Mouse (Mus musculus): ENCODE measurements at regions not wholly inside any gene's neighbourhood (a gene's known extent, or its start where the extent isn't known, plus 50 kb on each side); places are given as distances from the start of the nearest gene placed in this dataset.

DNA sequence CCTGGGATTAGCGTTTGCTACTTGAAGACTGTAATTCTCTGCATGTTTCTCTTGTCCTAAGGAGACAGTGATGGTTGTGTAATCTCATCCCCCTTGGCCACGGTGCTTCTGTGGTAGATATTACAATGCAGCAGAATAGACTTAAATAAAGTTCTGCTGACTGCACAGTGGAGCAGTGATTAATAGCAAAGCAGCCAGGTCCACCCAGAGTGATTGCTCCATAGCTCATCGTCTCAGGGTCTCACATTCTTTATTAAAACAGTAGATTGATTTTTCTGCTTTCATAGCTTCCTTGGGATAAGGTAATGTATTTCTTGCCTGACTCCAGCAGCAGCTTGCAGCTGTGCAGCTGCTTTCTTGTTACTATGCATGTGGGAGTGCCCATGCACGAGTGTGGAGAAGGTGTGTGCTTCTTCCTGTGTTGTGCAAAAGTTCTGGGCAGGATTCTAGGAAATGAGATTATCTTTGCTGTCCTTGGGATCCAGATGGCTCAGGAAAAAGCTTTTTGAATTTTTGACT is 169.9 kb upstream of the Plppr1 start:
- DNase-seq (ENCODE audit: low spot score) = no peak

DNA sequence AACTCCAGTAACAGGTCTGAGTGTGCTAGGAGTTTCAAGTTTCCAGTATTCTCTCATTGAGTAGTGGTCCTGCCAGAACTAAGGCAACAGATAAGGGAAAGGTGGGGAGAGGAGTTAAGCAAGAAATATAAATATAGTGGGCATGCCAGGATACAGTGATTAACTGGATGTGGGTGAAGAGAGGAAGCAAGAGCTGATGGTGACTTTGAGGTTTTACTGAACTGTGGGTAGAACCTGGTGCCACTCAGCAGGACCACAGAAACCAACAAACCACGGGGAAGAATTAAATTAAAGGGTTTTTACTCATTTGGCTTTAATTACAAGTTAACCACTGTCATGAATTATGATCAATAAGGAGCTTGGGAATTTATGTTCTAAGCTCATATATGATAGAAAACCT is 154.5 kb upstream of the Plppr1 start:
- DNase-seq (ENCODE audit: low spot score) = no peak

DNA sequence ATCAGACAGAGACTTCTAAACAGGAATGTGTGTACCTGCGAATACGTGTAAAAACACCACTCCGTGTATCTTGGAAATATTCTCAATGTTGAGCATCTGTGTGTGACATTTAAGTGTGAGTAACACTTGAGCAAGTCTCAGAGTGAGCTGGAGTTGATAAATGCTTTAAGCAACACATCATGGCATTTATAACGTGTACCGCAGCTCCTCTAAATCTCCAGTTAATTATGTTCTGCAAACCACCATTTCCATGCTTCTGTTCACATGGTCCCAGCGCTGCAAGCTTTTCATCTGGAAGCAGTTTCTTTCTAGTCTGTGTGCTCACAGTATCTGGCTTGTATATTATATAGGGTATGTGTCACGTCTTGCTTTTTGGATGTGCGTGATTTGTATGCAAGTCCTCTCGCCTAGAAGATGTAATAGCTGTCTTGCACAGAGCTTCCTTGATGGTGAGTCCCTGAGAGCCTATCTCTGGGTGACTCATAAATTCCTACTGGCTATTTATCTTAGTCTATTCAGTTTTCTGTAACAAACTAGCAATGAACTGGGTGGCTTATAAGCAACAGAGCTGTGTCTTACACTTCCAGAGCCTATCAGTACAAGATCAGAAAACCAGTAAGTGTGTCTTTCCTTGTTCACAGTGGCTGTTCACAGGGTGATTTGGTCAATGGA is 153.7 kb upstream of the Plppr1 start:
- no peak for DNase-seq (ENCODE audit: low spot score)

DNA sequence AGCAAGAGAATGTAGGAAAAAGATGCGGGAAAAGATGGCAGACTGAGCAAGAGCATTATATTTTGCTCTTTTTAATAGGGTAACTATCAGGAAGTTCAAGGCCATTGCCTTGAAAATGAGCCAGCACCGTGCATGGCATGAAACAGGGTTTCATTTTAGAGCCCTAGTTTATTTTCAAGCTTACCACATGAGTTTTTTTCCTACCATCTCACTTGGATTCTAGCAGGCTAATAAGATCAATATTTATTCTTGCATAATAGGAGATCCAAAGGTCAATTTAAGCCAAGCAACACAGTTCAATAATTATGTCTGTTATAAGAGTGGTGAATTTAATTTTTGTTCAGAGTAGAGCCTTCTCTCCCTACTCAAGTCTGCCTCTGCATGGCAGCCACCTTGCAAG is 149.9 kb upstream of the Plppr1 start:
- no peak for DNase-seq (ENCODE audit: low spot score)

DNA sequence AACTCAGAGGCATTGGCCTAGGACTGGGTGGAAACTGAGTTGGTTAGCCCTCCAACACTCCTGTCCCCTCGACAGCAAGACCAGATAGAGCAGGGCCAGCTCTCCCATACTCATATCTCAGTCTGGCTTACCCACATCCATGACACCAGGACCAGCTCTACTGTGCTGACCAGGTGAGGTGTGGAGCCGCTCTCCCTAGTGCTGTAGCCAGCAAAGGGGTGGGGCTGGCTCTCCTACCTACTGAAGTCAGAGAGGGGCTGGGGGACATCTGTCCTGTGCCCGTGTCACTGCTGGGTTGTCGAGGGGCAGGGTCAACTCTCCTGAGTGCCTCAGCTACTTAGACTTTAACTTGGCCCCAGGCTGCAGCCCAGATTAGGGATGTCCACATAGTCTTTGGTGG is 145.8 kb upstream of the Plppr1 start:
- no peak for DNase-seq (ENCODE audit: low spot score)

DNA sequence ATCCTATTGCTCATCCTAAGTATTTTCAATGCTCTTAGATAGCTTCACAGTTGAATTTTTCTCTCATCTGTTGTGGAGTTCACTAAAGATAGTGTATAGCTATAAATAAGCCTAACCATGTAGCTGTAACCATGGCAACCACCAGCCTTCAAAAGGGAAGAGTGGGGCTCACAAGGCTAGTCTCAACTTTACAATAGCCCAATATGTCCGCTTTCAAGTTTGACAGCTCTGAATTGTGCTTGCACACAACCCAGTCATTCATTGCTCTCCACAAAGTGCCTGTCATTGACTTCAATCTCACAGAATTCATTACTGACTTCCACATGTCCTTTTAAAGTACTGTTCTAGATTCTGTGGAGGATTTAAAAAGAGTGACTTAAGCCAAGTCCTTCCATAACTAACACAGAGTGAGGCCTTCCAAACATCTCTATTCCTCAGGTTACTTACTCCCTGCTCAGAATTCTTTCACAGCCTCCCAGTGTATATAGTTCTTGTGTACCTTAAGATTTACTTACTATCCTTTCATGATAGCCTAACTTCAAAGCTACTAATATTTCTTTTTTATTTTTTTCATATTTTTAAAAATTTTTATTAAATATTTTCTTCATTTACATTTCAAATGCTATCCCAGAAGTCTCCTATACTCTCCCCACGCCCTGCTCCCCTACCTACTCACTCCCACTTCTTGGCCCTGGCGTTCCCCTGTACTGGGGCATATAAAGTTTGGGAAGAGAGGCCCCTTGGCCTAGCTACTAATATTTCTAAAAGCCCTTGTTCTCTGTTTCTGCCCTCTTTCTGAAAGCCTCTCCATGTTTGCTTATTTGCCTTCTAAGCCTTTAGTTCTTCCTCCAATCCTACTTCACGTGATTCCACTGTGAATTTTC is 134.3 kb upstream of the Plppr1 start:
- DNase-seq (ENCODE audit: low spot score) = no peak

DNA sequence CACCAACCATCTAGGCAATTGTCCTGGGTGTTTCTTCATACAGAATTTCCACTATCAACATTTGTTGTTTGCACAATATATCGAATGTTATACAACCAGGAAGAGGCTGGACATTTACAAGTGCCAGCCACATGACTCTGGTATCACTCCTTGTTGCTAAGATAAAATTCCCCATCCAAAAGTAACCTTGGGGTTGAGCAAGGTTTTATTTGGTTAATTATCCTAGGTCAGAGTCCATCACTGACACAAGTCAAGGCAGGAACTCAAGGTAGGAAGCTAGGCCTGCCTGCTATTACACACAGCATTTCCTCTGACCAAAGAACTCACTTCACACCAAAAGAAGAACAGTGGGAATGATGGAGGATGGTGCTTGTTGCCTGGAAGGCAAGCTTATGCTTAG is 120.7 kb upstream of the Plppr1 start:
- DNase-seq (ENCODE audit: low spot score) = no peak

DNA sequence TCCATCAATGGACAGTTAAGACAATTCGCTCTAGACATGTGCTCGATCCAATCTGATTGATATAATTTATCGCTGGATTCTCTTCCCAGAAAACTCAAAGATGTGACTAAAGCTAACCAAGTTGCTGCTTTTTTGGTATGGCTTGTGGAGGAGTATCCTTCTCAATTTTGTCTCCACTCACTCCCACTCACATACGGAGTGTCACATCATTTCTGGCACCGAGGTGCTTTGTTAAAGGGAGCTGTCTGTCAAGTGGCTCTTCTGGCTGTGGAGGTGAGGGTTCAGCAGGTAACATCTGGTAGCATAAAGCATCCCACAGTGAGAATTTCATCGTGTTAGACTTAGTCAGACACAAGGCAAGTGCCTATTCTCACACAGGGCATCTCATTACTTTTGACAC is 120.2 kb upstream of the Plppr1 start:
- no peak for DNase-seq (ENCODE audit: low spot score)

DNA sequence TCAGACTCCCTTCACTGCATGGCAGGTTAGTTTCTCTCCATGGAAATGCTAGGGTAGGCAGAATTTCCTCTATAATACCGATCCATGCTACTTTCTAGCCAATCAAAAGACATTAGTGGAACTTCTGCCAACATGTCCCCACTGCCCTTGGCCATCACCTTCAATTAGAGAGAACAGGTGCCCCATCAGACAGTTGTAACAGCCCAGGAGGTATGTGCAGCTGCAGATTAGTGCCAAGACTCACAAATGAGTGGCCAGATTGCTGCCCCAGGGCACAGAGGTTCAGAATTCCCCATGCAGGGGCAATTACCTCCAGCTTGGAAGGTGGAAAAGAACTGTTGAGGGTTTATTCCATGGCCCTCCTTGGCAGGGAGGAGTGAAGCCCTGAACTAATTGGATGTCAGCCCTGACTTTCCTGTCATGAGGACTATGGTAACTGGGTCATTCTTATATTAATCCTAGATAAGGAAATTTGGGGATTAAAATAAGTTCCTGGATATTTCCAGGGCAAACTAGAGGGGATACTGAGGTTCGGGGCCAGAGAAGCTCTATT is 113.7 kb upstream of the Plppr1 start:
- DNase-seq (ENCODE audit: low spot score) = no peak

DNA sequence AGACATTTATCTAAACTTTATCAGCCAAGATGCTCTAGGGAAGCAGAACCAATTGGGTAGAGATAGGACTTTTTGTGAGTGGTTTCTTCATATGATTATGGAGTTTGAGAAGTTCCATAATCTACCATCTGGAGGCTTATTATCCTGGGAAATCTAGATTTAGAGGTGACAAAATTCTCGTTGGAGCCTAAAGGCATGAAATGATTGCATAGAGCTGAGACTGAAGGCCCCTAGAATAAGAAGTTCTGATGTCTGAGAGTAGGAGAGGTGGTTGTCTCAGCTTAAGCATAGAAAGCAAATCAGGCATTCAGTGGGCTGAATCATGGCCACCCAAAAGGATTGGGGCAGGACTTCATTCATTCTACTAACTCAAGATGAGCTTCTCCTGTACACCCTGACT is 106.1 kb upstream of the Plppr1 start:
- DNase-seq (ENCODE audit: low spot score) = no peak

DNA sequence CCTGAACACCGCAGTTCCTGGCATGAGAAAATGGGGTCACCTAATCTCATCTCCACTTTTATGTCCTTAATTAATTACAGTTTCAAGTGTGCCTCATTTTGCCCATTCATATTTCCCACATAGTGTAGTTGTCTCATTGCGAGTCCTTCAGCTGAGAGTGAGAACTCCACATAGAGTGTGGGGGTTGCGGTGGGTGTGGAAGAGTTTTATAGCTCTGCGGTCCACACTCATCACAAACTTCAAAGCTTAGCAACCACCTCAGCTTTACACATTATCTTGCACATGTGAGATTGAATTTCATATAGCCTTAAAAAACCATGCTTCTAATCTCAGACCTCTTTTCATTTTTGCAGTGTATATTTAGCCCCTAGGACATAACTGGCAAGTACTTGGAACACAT is 83.3 kb upstream of the Plppr1 start:
- no peak for DNase-seq (ENCODE audit: low spot score)

DNA sequence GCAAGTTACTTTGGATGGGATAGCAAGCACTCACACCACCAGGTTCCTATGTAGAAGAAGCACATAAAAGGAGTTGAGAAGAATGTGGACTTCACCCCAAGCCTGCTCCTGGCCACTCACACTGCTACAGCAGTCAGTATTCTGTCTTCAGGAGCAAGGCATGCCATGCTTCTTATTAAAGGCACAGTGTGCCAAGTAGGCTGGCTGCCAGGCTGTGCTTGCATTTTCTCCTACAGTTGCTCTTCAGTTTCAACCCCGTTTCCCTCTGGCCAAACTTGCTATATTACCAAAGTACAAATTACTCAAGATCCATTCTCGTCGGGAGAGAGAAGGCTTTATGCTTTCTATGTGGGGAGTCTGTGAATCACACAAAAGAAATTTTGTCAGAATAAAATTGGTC is 67.1 kb upstream of the Plppr1 start:
- no peak for DNase-seq (ENCODE audit: low spot score)
